Comparison of ENCODE assay signal across 9 mouse cellular contexts in the genomic region with DNA sequence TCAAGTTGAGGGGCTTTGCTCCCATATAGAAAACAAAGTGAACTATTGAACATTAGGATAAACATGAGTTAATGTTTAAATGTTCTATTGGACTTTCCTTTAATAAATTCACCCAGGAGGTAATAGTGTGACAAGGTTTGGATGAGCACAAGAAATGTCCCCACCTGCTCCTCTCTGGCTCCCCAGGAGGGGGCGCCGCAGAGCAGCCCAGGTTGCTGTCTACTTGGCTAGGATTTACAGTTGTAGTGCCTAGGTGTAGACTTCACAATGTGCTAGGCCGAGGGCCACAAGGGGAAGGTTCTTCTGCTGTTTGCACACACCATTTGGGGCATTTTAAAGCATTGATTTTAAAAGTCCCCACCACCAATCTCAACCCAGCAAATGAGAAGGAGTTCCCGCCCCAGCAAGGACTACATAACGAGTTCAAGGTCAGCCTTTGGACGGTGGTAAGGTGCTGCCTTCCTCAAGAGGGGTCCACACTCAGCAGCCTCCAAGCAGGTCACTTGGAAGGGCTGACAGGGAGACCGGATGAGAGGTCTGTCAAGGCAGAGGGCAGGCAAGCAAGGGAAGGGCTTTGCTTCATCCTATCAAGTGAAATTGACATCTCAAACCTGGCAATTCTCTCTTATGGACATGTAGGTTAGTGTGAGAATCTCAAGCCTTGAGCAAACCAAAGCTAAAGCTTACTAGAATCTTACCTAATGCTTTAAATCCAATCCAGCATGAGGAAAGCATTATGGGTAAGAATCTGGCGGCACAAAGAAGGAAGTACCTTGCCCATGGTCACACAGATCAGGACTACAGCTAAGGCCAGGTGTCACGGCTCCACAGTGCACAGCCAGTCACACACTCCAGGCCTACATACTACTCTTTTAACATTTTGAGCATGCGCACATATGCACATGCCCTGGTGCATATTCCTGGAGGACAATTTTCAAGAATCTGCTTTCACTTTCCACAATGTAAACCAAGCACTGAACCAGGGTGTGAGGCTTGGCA. TPM values are rescaled to one million over a fixed set of nuclear protein-coding genes. Genes with fewer than 3 reads are reported as not detected.
DNase-seq lines count a peak whose midpoint lies in the region; ATAC-seq and TF ChIP-seq lines count a peak whose summit lies in the region.
"Had no signal": no experiment of that assay in that cellular context is flagged by ENCODE, and none has a peak within 500 bp of the region (broad histone marks: within the 10 kb centered on the region; RNA-seq: fewer than 3 reads in every experiment).

No protein-coding gene starts in this region.

- 59% methylated on average over 10 of the region's 10 CpGs for whole genome bisulfite sequencing in heart, adult 2 months
- whole genome bisulfite sequencing in heart, embryonic 11.5 days (ENCODE audit: insufficient replicate concordance), result 66% methylated on average over 10 of the region's 10 CpGs

- H3K4me1 ChIP-seq in heart, adult 2 months (ENCODE audit: control insufficient read depth, insufficient read depth, low read length), result no peaks in the 10 kb centered on the region; the same call in 1 of the 2 replicates
- H3K4me1 ChIP-seq in heart, embryonic 11.5 days (ENCODE audit: control insufficient read depth, insufficient read depth, low read length), result peaks cover 11% of the 10 kb centered on the region

- no peak for TF ChIP-seq POLR2A in heart, adult 2 months (IDR thresholded peaks at IDR 0.05; ENCODE audit: insufficient read depth, low read depth, low read length)

- ATAC-seq in heart, embryonic 11.5 days (replicated peaks; ENCODE audit: insufficient number of reproducible peaks, low FRiP score, low TSS enrichment), result no peak

- H3K4me2 ChIP-seq in heart, embryonic 11.5 days, result no peak overlapping the region

- TF ChIP-seq EP300 in heart, adult 2 months (IDR thresholded peaks at IDR 0.05; ENCODE audit: insufficient read depth, low read depth, low read length), result 0 out of 2 replicates have a peak, but pooled peaks have one; percentile 11

- no peak for TF ChIP-seq CTCF in heart, adult 2 months (IDR thresholded peaks at IDR 0.05)

- no peaks in the 10 kb centered on the region for H3K79me2 ChIP-seq in heart, adult 2 months (replicated peaks; ENCODE audit: control insufficient read depth, insufficient read depth, low read length)

- no peaks in the 10 kb centered on the region for H3K36me3 ChIP-seq in heart, adult 2 months (ENCODE audit: control insufficient read depth, insufficient read depth, low read length)
- peaks cover 11% of the 10 kb centered on the region for H3K36me3 ChIP-seq in heart, embryonic 11.5 days (ENCODE audit: control insufficient read depth, insufficient read depth, low read length)

- no peaks in the 10 kb centered on the region for H3K27me3 ChIP-seq in heart, adult 2 months (ENCODE audit: control insufficient read depth, insufficient read depth, low read length)
- no peaks in the 10 kb centered on the region for H3K27me3 ChIP-seq in heart, embryonic 11.5 days (ENCODE audit: control insufficient read depth, insufficient read depth, low read length)

- no peak overlapping the region for H3K4me3 ChIP-seq in heart, adult 2 months
- no peak overlapping the region for H3K4me3 ChIP-seq in heart, embryonic 11.5 days (ENCODE audit: low read depth, low read length)

- DNase-seq in heart, adult 2 months, result peak; percentile 66 to 84
- peak; percentile 57 for DNase-seq in ES-CJ7 (ENCODE audit: low read depth, low spot score)
- DNase-seq in cerebellum, adult 11-12 months, result peak; percentile 59
- peak; percentile 66 to 77 for DNase-seq in gastrocnemius, postnatal 36 days
- DNase-seq in layer of hippocampus, adult 9-11 months, result peak; percentile 43
- DNase-seq in lung, postnatal 25 days (ENCODE audit: low spot score), result peak; percentile 71
- DNase-seq in spleen, postnatal 4 days (ENCODE audit: low spot score in 2 of 2), result peak; percentile 77 to 91

- H3K9me3 ChIP-seq in heart, embryonic 11.5 days (replicated peaks; ENCODE audit: control insufficient read depth, low read length), result no peaks in the 10 kb centered on the region

- H3K9ac ChIP-seq in heart, adult 2 months (ENCODE audit: low read depth, low read length), result no peak overlapping the region
- H3K9ac ChIP-seq in heart, embryonic 11.5 days (ENCODE audit: low read depth, low read length), result no peak overlapping the region

- intact Hi-C loops in heart, adult 2 months (cut with DNase I), result loop anchor here (1.0 to 5.0 kb wide), 2 partner anchors 78 to 132 kb away; a partner anchor contains a TSS
- intact Hi-C loops in gastrocnemius, postnatal 36 days (cut with DNase I), result no loop called here

- no peak overlapping the region for H3K27ac ChIP-seq in heart, adult 2 months
- no peak overlapping the region for H3K27ac ChIP-seq in heart, embryonic 11.5 days (ENCODE audit: low read depth, low read length)

RNA-seq across cellular contexts. Expression of a gene that starts 15.9 kb away (rescaled TPM):
- 1 to 10 TPM; 4.1 to 4.6 TPM for total RNA-seq in heart, adult 2 months (2021)
- 25.9 and 26.3 TPM in 2 replicates for polyA plus RNA-seq in heart, adult 2 months (2012; rRNA removed)
- 30.6 and 32.1 TPM in 2 replicates for polyA plus RNA-seq in heart, embryonic 11.5 days (2014; fragmentation: Nextera tagmentation; extraction: Ambion mirVana)
- total RNA-seq in gastrocnemius, postnatal 36 days (2021), result 1 to 10 TPM; 3.8 TPM

RNA-seq across cellular contexts. Expression of a gene that starts 22.0 kb away (rescaled TPM):
- total RNA-seq in heart, adult 2 months (2021), result under 1 TPM in 1 of 2 experiments, not detected in 1; 0.11 TPM
- polyA plus RNA-seq in heart, adult 2 months (2012; rRNA removed), result not detected in 2 replicates
- polyA plus RNA-seq in heart, embryonic 11.5 days (2014; fragmentation: Nextera tagmentation; extraction: Ambion mirVana), result 1.1 and 1.3 TPM in 2 replicates
- under 1 TPM; 0.25 to 0.28 TPM for total RNA-seq in gastrocnemius, postnatal 36 days (2021)
- total RNA-seq: left cerebral cortex, postnatal 10 days had no signal

RNA-seq across cellular contexts. Expression of a gene that starts 25.9 kb away (rescaled TPM):
- total RNA-seq in heart, adult 2 months (2021), result 10 to 100 TPM; 11.7 to 11.9 TPM
- polyA plus RNA-seq in heart, adult 2 months (2012; rRNA removed), result 17.1 and 24.6 TPM in 2 replicates
- 14.7 and 17.7 TPM in 2 replicates for polyA plus RNA-seq in heart, embryonic 11.5 days (2014; fragmentation: Nextera tagmentation; extraction: Ambion mirVana)
- total RNA-seq in gastrocnemius, postnatal 36 days (2021), result 10 to 100 TPM; 11.3 to 13.5 TPM

RNA-seq across cellular contexts. Expression of a gene that starts 52.8 kb away (rescaled TPM):
- total RNA-seq in heart, adult 2 months (2021), result 100 to 1,000 TPM; 334 to 410 TPM
- 602 and 658 TPM in 2 replicates for polyA plus RNA-seq in heart, adult 2 months (2012; rRNA removed)
- 32.8 and 35.5 TPM in 2 replicates for polyA plus RNA-seq in heart, embryonic 11.5 days (2014; fragmentation: Nextera tagmentation; extraction: Ambion mirVana)
- 100 to 1,000 TPM; 138 to 202 TPM for total RNA-seq in gastrocnemius, postnatal 36 days (2021)
